In genomic region chr8:94011076-94012012, GRCm38 (mm10) we compare ENCODE assay signal across 8 mouse cellular contexts. TPM values are rescaled to one million over a fixed set of nuclear protein-coding genes. Genes with fewer than 3 reads are reported as not detected.
DNase-seq lines count a peak whose midpoint lies in the region; ATAC-seq and TF ChIP-seq lines count a peak whose summit lies in the region.

No protein-coding gene starts in this region.

- peaks cover 8% of the 10 kb centered on the region; the same call in 1 of the 2 replicates for H3K36me3 ChIP-seq in heart, embryonic 10.5 days
- peaks cover 3% of the 10 kb centered on the region; the same call in 1 of the 2 replicates for H3K36me3 ChIP-seq in heart, embryonic 12.5 days
- no peaks in the 10 kb centered on the region for H3K36me3 ChIP-seq in midbrain, embryonic 14.5 days (ENCODE audit: control insufficient read depth, insufficient read depth, low read length)

- TF ChIP-seq CTCF in bone marrow macrophage, adult 2 months (IDR thresholded peaks at IDR 0.05; ENCODE audit: low read depth, low read length): no peak

- 6% methylated on average over 48 of the region's 48 CpGs for WGBS in heart, embryonic 10.5 days
- WGBS in heart, embryonic 12.5 days: 3% methylated on average over 48 of the region's 48 CpGs
- WGBS in midbrain, embryonic 14.5 days: 5% methylated on average over 48 of the region's 48 CpGs

- no peak for ATAC-seq in heart, embryonic 12.5 days (ENCODE audit: insufficient number of reproducible peaks, low FRiP score)
- ATAC-seq in midbrain, embryonic 14.5 days (ENCODE audit: low FRiP score, low TSS enrichment): no peak

- H3K4me3 ChIP-seq in heart, embryonic 10.5 days: peak overlapping the region; percentile 98
- H3K4me3 ChIP-seq in bone marrow macrophage, adult 2 months (ENCODE audit: insufficient read depth, low read length): peak overlapping the region; percentile 77
- peak overlapping the region; percentile 80 for H3K4me3 ChIP-seq in heart, embryonic 12.5 days
- H3K4me3 ChIP-seq in midbrain, embryonic 14.5 days (replicated peaks; ENCODE audit: low read depth, low read length): peak overlapping the region; percentile 98

- H3K27ac ChIP-seq in heart, embryonic 10.5 days: peak overlapping the region; percentile 98
- H3K27ac ChIP-seq in bone marrow macrophage, adult 2 months (ENCODE audit: insufficient read depth, low read depth, low read length): peak overlapping the region; percentile 50
- peak overlapping the region; percentile 93 for H3K27ac ChIP-seq in heart, embryonic 12.5 days (ENCODE audit: poor library complexity, severe bottlenecking)
- peak overlapping the region; percentile 97 for H3K27ac ChIP-seq in midbrain, embryonic 14.5 days (replicated peaks; ENCODE audit: low read depth, low read length)

- peak overlapping the region; percentile 93 for H3K9ac ChIP-seq in heart, embryonic 12.5 days
- H3K9ac ChIP-seq in midbrain, embryonic 14.5 days (replicated peaks; ENCODE audit: low read length): peak overlapping the region; percentile 98

- TF ChIP-seq POLR2A in bone marrow macrophage, adult 2 months (IDR thresholded peaks at IDR 0.05; ENCODE audit: borderline replicate concordance, low read depth, low read length): no peak

- H3K4me1 ChIP-seq in heart, embryonic 10.5 days: peaks cover 30% of the 10 kb centered on the region
- peaks cover 12% of the 10 kb centered on the region for H3K4me1 ChIP-seq in bone marrow macrophage, adult 2 months (ENCODE audit: control insufficient read depth, insufficient read depth, low read length)
- peaks cover 30% of the 10 kb centered on the region for H3K4me1 ChIP-seq in heart, embryonic 12.5 days (replicated peaks)
- peaks cover 26% of the 10 kb centered on the region for H3K4me1 ChIP-seq in midbrain, embryonic 14.5 days (ENCODE audit: control insufficient read depth, insufficient read depth, low read length)

- intact Hi-C loops in heart, postnatal 14 days (cut with DNase I): loop anchor here (2.0 kb wide), 1 partner anchor 25 kb away; the partner anchor contains the start of genes Nudt21 and Ogfod1

- peak overlapping the region; percentile 88 for H3K4me2 ChIP-seq in heart, embryonic 12.5 days
- peak overlapping the region; percentile 85 for H3K4me2 ChIP-seq in midbrain, embryonic 14.5 days (ENCODE audit: low read length)

- H3K9me3 ChIP-seq in heart, embryonic 10.5 days: no peaks in the 10 kb centered on the region
- no peaks in the 10 kb centered on the region for H3K9me3 ChIP-seq in heart, embryonic 12.5 days (replicated peaks)
- no peaks in the 10 kb centered on the region for H3K9me3 ChIP-seq in midbrain, embryonic 14.5 days (ENCODE audit: control insufficient read depth, low read length)

- H3K27me3 ChIP-seq in heart, embryonic 10.5 days (ENCODE audit: insufficient read depth, poor library complexity, severe bottlenecking): no peaks in the 10 kb centered on the region
- no peaks in the 10 kb centered on the region for H3K27me3 ChIP-seq in heart, embryonic 12.5 days (replicated peaks)
- H3K27me3 ChIP-seq in midbrain, embryonic 14.5 days (ENCODE audit: control insufficient read depth, insufficient read depth, low read length): no peaks in the 10 kb centered on the region

- peak; percentile 81 for DNase-seq in heart, embryonic 10.5 days (ENCODE audit: low spot score)
- DNase-seq in heart, postnatal 14 days: no peak
- DNase-seq in kidney, postnatal 14 days: peak; percentile 19
- peak; percentile 8 for DNase-seq in midbrain, embryonic 14.5 days
- DNase-seq in gastrocnemius, postnatal 10 days: no peak
- DNase-seq in Muller cell, postnatal 12 days (ENCODE audit: inconsistent ontology term): no peak

RNA-seq across cellular contexts. Expression of gene Amfr, which starts 1.3 kb away (rescaled TPM):
- polyA plus RNA-seq in heart, embryonic 10.5 days (2016; fragmentation: Nextera tagmentation; extraction: Ambion mirVana): 52.1 and 57.9 TPM in 2 replicates
- total RNA-seq in heart, postnatal 14 days (2021): 100 to 1,000 TPM; 108 to 112 TPM
- 62.2 and 84.7 TPM in 2 replicates for polyA plus RNA-seq in bone marrow macrophage, adult 2 months (2012; ENCODE audit: insufficient read depth, insufficient read length, missing spikeins)
- 67.2 and 71.1 TPM in 2 replicates for polyA plus RNA-seq in heart, embryonic 12.5 days (2016; fragmentation: Nextera tagmentation; extraction: Ambion mirVana)
- polyA plus RNA-seq in midbrain, embryonic 14.5 days (2014; fragmentation: Nextera tagmentation; extraction: Ambion mirVana): 65.0 and 81.6 TPM in 2 replicates
- 10 to 100 TPM; 81.5 to 82.3 TPM for total RNA-seq in gastrocnemius, postnatal 10 days (2021)

RNA-seq across cellular contexts. Expression of gene Nudt21, which starts 25.5 kb away (rescaled TPM):
- polyA plus RNA-seq in heart, embryonic 10.5 days (2016; fragmentation: Nextera tagmentation; extraction: Ambion mirVana): 96.4 and 110 TPM in 2 replicates
- total RNA-seq in heart, postnatal 14 days (2021): 10 to 100 TPM; 29.2 to 30.3 TPM
- 44.3 and 61.3 TPM in 2 replicates for polyA plus RNA-seq in bone marrow macrophage, adult 2 months (2012; ENCODE audit: insufficient read depth, insufficient read length, missing spikeins)
- 83.1 and 88.5 TPM in 2 replicates for polyA plus RNA-seq in heart, embryonic 12.5 days (2016; fragmentation: Nextera tagmentation; extraction: Ambion mirVana)
- polyA plus RNA-seq in midbrain, embryonic 14.5 days (2014; fragmentation: Nextera tagmentation; extraction: Ambion mirVana): 99.1 and 120 TPM in 2 replicates
- 10 to 100 TPM; 25.9 to 28.3 TPM for total RNA-seq in gastrocnemius, postnatal 10 days (2021)

RNA-seq across cellular contexts. Expression of gene Ogfod1, which starts 25.7 kb away (rescaled TPM):
- polyA plus RNA-seq in heart, embryonic 10.5 days (2016; fragmentation: Nextera tagmentation; extraction: Ambion mirVana): 13.6 and 14.0 TPM in 2 replicates
- 10 to 100 TPM; 23.0 to 23.9 TPM for total RNA-seq in heart, postnatal 14 days (2021)
- 14.9 and 15.7 TPM in 2 replicates for polyA plus RNA-seq in bone marrow macrophage, adult 2 months (2012; ENCODE audit: insufficient read depth, insufficient read length, missing spikeins)
- polyA plus RNA-seq in heart, embryonic 12.5 days (2016; fragmentation: Nextera tagmentation; extraction: Ambion mirVana): 13.8 and 14.4 TPM in 2 replicates
- polyA plus RNA-seq in midbrain, embryonic 14.5 days (2014; fragmentation: Nextera tagmentation; extraction: Ambion mirVana): 11.9 and 16.3 TPM in 2 replicates
- total RNA-seq in gastrocnemius, postnatal 10 days (2021): 10 to 100 TPM; 17.2 to 17.6 TPM

Comparison
In these comparisons a context has a peak if more than half of its experiments do, and no peak if none do; other contexts are left out.
1. DNase-seq: peak in heart, embryonic 10.5 days (single experiment), kidney, postnatal 14 days (single experiment) and midbrain, embryonic 14.5 days (single experiment); none in heart, postnatal 14 days (0 of 2), gastrocnemius, postnatal 10 days (single experiment) and Muller cell, postnatal 12 days (single experiment).
2. Peak in every context shown above with its lines, with median percentiles within 50 percentile points of each other: H3K27ac ChIP-seq and H3K4me3 ChIP-seq.